Mouse (Mus musculus) heart, embryonic 14.5 days (tissue): ENCODE data around the gene Prcd. TPM values are rescaled to one million over a fixed set of nuclear protein-coding genes. Genes with fewer than 3 reads are reported as not detected.

Source experiments
- ATAC-seq: fragments of 200-750 bp; cut with Nextera tagmentation; 2 replicates; pipeline ENCODE4 v1.8.0; 2017; ENCODE audit warnings: low read depth, moderate TSS enrichment; ENCODE audit not compliant: insufficient number of reproducible peaks, insufficient read depth, low FRiP score
- H3K27ac ChIP-seq, 2 experiments: fragments of 200-500 bp in 1 of 2; fragments of 300-500 bp in 1 of 2; sonication (generic) in 1 of 2; replicated peaks in 1 of 2; 2 replicates each; pipeline ENCODE4 v1.5.1; 2012 to 2014; ENCODE audit warnings: low read depth in 2 of 2, low read length in 2 of 2, control low read depth in 1 of 2, mild to moderate bottlenecking in 1 of 2, mixed read lengths in 1 of 2; ENCODE audit not compliant: control insufficient read depth in 1 of 2, insufficient read depth in 1 of 2
- H3K27me3 ChIP-seq: fragments of 300-500 bp; sonication (generic); 2 replicates; pipeline ENCODE4 v1.6.1; 2014; ENCODE audit warnings: mild to moderate bottlenecking, low read length, control low read depth; ENCODE audit not compliant: control insufficient read depth, insufficient read depth
- H3K36me3 ChIP-seq: fragments of 300-500 bp; sonication (generic); 2 replicates; pipeline ENCODE4 v1.6.1; 2014; ENCODE audit warnings: mild to moderate bottlenecking, control low read depth, low read length, mixed read lengths; ENCODE audit not compliant: control insufficient read depth, insufficient read depth
- H3K4me1 ChIP-seq, 2 experiments: fragments of 200-500 bp in 1 of 2; fragments of 300-500 bp in 1 of 2; sonication (generic) in 1 of 2; 2 replicates each; pipeline ENCODE4 v1.6.1; 2012 to 2014; ENCODE audit warnings: low read length in 2 of 2, control low read depth in 1 of 2, mixed read lengths in 1 of 2; ENCODE audit not compliant: control insufficient read depth in 2 of 2, insufficient read depth in 2 of 2
- H3K4me2 ChIP-seq: fragments of 300-500 bp; sonication (generic); 2 replicates; pipeline ENCODE4 v1.6.1; 2014; ENCODE audit warnings: mild to moderate bottlenecking, low read length
- H3K4me3 ChIP-seq, 2 experiments: fragments of 200-500 bp in 1 of 2; fragments of 300-500 bp in 1 of 2; sonication (generic) in 1 of 2; 2 replicates each; pipeline ENCODE4 v1.5.1; 2012 to 2014; ENCODE audit warnings: low read length in 2 of 2, mild to moderate bottlenecking in 2 of 2, control low read depth in 1 of 2, low read depth in 1 of 2, moderate library complexity in 1 of 2; ENCODE audit not compliant: control insufficient read depth in 1 of 2, insufficient read depth in 1 of 2
- H3K9ac ChIP-seq: fragments of 300-500 bp; sonication (generic); 2 replicates; pipeline ENCODE4 v1.6.1; 2014; ENCODE audit warnings: mild to moderate bottlenecking, low read length
- H3K9me3 ChIP-seq: fragments of 300-500 bp; sonication (generic); 2 replicates; pipeline ENCODE4 v1.6.1; 2016; ENCODE audit warnings: low read length, control low read depth; ENCODE audit not compliant: control insufficient read depth
- WGBS: fragments of 180-500 bp; shearing (Covaris S2); extraction: QIAGEN DNeasy Blood & Tissue Kit; methylation state at CpG from one replicate; pipeline ENCODE4 v1.1.7; 2014; 5-methylcytosine and 5-hydroxymethylcytosine counted together
- polyA plus RNA-seq: library from polyadenylated mRNA; unstranded; fragments of >200 nt; fragmentation: Nextera tagmentation; extraction: Ambion mirVana; gene quantifications from 2 replicates; pipeline ENCODE4 v1.2.1, GENCODE M21; 2014

The Prcd gene
- polyA plus RNA-seq, 1 experiment from 2014 or later: 1.9 TPM

DNA sequence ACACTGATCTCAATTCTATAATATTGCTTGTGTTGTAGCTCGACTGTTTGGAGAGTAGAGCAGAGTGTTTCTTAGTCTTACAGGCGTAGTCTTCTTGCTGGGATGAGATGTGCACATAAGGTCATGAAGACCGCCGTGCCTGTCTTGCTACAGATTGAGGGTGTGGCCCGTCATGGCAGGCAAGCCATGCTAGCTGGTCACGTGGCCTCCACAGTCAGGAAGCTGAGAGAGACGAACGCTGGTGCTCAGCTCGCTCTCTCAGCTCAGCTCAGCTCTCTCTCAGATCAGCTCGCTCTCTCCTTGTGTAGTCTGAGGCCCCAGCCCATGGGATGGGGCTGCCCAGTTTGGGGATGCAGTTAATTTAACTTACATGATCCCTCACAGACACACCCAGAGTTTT lies 57.5 kb downstream of the Prcd start:
- H3K4me2 ChIP-seq: no peak overlapping the region
- H3K9me3 ChIP-seq: no peaks in the 10 kb centered on the region; the same call in 1 of the 2 replicates
- no peak overlapping the region for H3K9ac ChIP-seq
- 84% methylated on average over 10 of the region's 10 CpGs for WGBS
- no peak for ATAC-seq
- no peaks in the 10 kb centered on the region for H3K4me1 ChIP-seq
- H3K36me3 ChIP-seq: no peaks in the 10 kb centered on the region
- no peaks in the 10 kb centered on the region for H3K27me3 ChIP-seq
- H3K27ac ChIP-seq: no peak overlapping the region
- H3K4me3 ChIP-seq: no peak overlapping the region

DNA sequence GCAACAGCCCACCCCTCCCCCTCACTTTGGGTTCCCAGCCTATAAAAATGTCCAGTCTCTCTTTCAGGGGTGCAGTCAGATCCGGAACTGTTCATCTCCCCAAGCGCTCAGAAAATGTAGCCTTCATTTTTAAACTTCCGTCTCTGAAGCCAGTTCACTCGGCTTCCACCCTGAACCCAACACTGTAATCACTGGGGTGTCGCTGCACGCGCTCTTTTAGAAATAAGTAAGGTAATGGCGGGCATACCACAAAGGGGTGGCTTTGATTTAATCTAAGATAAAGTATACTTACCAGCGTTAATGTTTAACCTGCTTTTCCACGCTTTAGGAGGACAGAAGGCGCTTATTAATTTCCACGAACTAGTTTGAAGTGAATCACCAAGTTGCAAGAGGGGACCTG lies 60.7 kb downstream of the Prcd start:
- H3K9ac ChIP-seq: no peak overlapping the region
- no peak overlapping the region for H3K27ac ChIP-seq
- no peak for ATAC-seq
- no peak overlapping the region for H3K4me3 ChIP-seq
- no peaks in the 10 kb centered on the region for H3K27me3 ChIP-seq
- no peaks in the 10 kb centered on the region for H3K36me3 ChIP-seq
- H3K4me1 ChIP-seq: no peaks in the 10 kb centered on the region
- H3K9me3 ChIP-seq: no peaks in the 10 kb centered on the region; the same call in 1 of the 2 replicates
- 89% methylated on average over 12 of the region's 12 CpGs for WGBS
- H3K4me2 ChIP-seq: no peak overlapping the region

Other genes starting within 250 kb of the Prcd start
- gene Rnf157, start 240.5 kb upstream of the Prcd start, polyA plus RNA-seq: 8.3 and 8.4 TPM in 2 replicates
- 53.4 and 62.9 TPM in 2 replicates for gene Ubald2, start 219.4 kb upstream of the Prcd start, polyA plus RNA-seq
- gene Qrich2, start 187.3 kb upstream of the Prcd start, polyA plus RNA-seq: not detected in 2 replicates
- 89.8 and 93.4 TPM in 2 replicates for gene Prpsap1, start 159.3 kb upstream of the Prcd start, polyA plus RNA-seq
- gene Sphk1, start 122.6 kb upstream of the Prcd start, polyA plus RNA-seq: 2.3 and 2.5 TPM in 2 replicates
- 14.4 and 17.1 TPM in 2 replicates for gene Ube2o, start 72.1 kb upstream of the Prcd start, polyA plus RNA-seq
- 0.28 TPM in 1 of 2 replicates, not detected in the other for gene Aanat, start 67.1 kb upstream of the Prcd start, polyA plus RNA-seq
- gene Rhbdf2, start 26.5 kb upstream of the Prcd start, polyA plus RNA-seq: 6.4 and 6.6 TPM in 2 replicates
- gene Cygb, start 779 bp downstream of the Prcd start, polyA plus RNA-seq: 5.8 and 6.7 TPM in 2 replicates
- not detected in 2 replicates for gene St6galnac1, start 122.0 kb downstream of the Prcd start, polyA plus RNA-seq
- 15.0 and 16.7 TPM in 2 replicates for gene Mxra7, start 174.5 kb downstream of the Prcd start, polyA plus RNA-seq
- 70.9 and 79.2 TPM in 2 replicates for gene Mettl23, start 189.7 kb downstream of the Prcd start, polyA plus RNA-seq
- 59.0 and 63.7 TPM in 2 replicates for gene Jmjd6, start 189.9 kb downstream of the Prcd start, polyA plus RNA-seq
- 31.9 and 39.7 TPM in 2 replicates for gene Mfsd11, start 198.9 kb downstream of the Prcd start, polyA plus RNA-seq
- gene Srsf2, start 199.6 kb downstream of the Prcd start, polyA plus RNA-seq: 566 and 569 TPM in 2 replicates